Mouse (Mus musculus): ENCODE measurements around the gene Gm21304.
"Not testable (repeated sequence)": the region's sequence is repeated elsewhere in the genome, so short reads cannot be mapped to it uniquely, and the experiment has no call there.

Gene Gm21304

GRCm38 (mm10) chr10:104168215-104168614, at the start of gene Gm21304:
Gene Gm21304, plus strand, starts transcription at chr10:104168515.
- ATAC-seq (ENCODE audit: low TSS enrichment): not testable (repeated sequence)

- ATAC-seq (ENCODE audit: low TSS enrichment): not testable (repeated sequence)
Observed at GRCm38 (mm10) chr10:104142687-104143086, 25.6 kb upstream of the Gm21304 start, which contains the start of gene Gm21293. Gene Gm21293, plus strand, starts transcription at chr10:104142987.

GRCm38 (mm10) chr10:104151197-104151596, 17.1 kb upstream of the Gm21304 start, which contains the start of gene Gm6763:
Gene Gm6763, plus strand, starts transcription at chr10:104151497.
- not testable (repeated sequence) for ATAC-seq (ENCODE audit: low TSS enrichment)

GRCm38 (mm10) chr10:104159706-104160105, 8.6 kb upstream of the Gm21304 start, which contains the start of gene Gm8764:
Gene Gm8764, plus strand, starts transcription at chr10:104160006.
- ATAC-seq (ENCODE audit: low TSS enrichment): not testable (repeated sequence)

- ATAC-seq (ENCODE audit: low TSS enrichment): not testable (repeated sequence)
Observed at GRCm38 (mm10) chr10:104176724-104177123, 8.4 kb downstream of the Gm21304 start, which contains the start of gene Gm21312. Gene Gm21312, plus strand, starts transcription at chr10:104177024.

- ATAC-seq (ENCODE audit: low TSS enrichment): not testable (repeated sequence)
Observed at GRCm38 (mm10) chr10:104185233-104185632, 16.9 kb downstream of the Gm21304 start, which contains the start of gene Gm20765. Gene Gm20765, plus strand, starts transcription at chr10:104185533.

GRCm38 (mm10) chr10:104193742-104194141, 25.4 kb downstream of the Gm21304 start, which contains the start of gene Gm4340:
Gene Gm4340, plus strand, starts transcription at chr10:104194042.
- not testable (repeated sequence) for ATAC-seq (ENCODE audit: low TSS enrichment)

GRCm38 (mm10) chr10:104209655-104210054, 41.3 kb downstream of the Gm21304 start:
- no peak for ATAC-seq (ENCODE audit: low TSS enrichment)

- peak; percentile 89 for ATAC-seq (ENCODE audit: low TSS enrichment)
Observed at GRCm38 (mm10) chr10:104210268-104210990, 42.1 kb downstream of the Gm21304 start.

GRCm38 (mm10) chr10:104214527-104214926, 46.2 kb downstream of the Gm21304 start:
- no peak for ATAC-seq (ENCODE audit: low TSS enrichment)
